Mouse (Mus musculus): ENCODE measurements around the gene Mylk3. TPM values are rescaled to one million over a fixed set of nuclear protein-coding genes. Genes with fewer than 3 reads are reported as not detected.

The Mylk3 gene
- polyA plus RNA-seq, 1 experiment from 2014 or later = 0.60 TPM

DNA sequence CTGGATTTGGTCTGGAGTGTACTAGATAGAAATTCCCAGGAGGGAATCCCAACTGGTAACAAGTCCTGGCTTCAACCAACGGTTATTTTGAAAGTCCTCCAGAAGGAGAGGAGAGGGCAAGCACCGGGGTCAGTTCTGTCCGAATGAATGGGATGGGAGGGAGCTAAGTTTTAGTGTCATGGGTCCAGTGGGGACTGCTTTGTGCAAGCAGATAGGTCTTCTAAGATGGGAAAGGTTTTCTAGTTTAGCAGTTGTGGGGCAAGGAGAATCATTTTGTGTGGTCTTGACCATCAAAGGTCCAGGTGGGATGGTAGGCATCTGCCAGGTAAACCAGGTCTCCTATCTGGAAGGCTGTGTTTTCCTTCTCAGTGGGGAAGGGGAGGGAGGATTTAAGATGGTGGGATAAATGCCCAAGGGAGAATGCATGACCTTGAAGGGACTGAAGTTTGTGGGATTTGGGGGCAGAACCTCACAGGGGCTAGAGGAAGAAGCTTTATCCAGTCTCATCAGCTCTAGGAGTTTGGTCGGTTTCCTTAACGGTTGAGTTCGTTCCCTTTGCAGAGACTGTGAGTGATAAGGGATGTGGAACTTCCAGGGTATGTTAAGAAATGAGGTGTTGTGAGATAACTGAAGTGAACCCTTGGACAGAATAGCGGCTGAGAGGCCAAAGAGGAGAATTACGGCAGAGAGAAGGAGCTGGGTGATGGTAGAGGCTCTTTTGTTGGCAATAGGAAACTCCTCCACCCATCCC lies 9.7 kb upstream of the Mylk3 start:
- DNase-seq (ENCODE audit: low spot score) (no peak), ATAC-seq (no peak)
- Histone ChIP-seq H3K4me1 (ENCODE audit: control insufficient read depth, insufficient read depth, low read length) (no peaks in the 10 kb centered on the region), H3K27me3 (replicated peaks; ENCODE audit: control insufficient read depth, insufficient read depth, low read length) (no peaks in the 10 kb centered on the region), H3K4me3 (ENCODE audit: low read depth, low read length) (no peak overlapping the region), H3K4me2 (ENCODE audit: low read length) (no peak overlapping the region), H3K36me3 (ENCODE audit: control insufficient read depth, insufficient read depth, low read length) (no peaks in the 10 kb centered on the region), H3K9me3 (replicated peaks; ENCODE audit: control insufficient read depth, low read length) (no peaks in the 10 kb centered on the region), H3K9ac (ENCODE audit: low read length) (no peak overlapping the region), H3K27ac (ENCODE audit: low read depth, low read length) (no peak overlapping the region)
- 88% methylated on average over 8 of the region's 8 CpGs for WGBS

DNA sequence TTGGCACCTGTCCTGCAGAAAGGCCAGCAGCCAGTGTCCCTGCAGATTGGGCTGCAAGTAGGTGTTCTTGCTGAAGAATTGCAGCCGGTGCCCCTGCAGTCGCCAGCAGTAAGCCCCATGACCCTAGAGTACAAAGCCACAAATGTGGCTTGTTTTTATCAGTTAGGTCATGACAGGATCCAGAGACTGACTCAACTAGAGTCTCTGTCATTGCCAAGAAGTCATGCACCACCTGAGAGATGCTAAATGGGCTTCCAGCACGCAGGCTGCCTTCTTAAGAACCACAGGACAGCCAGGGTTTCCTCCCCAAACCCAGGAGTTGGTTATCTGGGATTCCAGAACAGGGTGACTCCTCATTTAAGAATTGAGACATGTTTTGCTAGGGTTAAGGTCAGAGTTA lies 8.9 kb upstream of the Mylk3 start:
- H3K4me3 ChIP-seq (ENCODE audit: low read depth, low read length) = no peak overlapping the region
- no peaks in the 10 kb centered on the region for H3K27me3 ChIP-seq (replicated peaks; ENCODE audit: control insufficient read depth, insufficient read depth, low read length)
- no peak overlapping the region for H3K9ac ChIP-seq (ENCODE audit: low read length)
- ATAC-seq = no peak
- H3K4me1 ChIP-seq (ENCODE audit: control insufficient read depth, insufficient read depth, low read length) = no peaks in the 10 kb centered on the region
- DNase-seq (ENCODE audit: low spot score) = no peak
- H3K27ac ChIP-seq (ENCODE audit: low read depth, low read length) = no peak overlapping the region
- 80% methylated on average over 3 of the region's 3 CpGs for WGBS
- H3K4me2 ChIP-seq (ENCODE audit: low read length) = no peak overlapping the region
- H3K9me3 ChIP-seq (replicated peaks; ENCODE audit: control insufficient read depth, low read length) = no peaks in the 10 kb centered on the region
- no peaks in the 10 kb centered on the region for H3K36me3 ChIP-seq (ENCODE audit: control insufficient read depth, insufficient read depth, low read length)

DNA sequence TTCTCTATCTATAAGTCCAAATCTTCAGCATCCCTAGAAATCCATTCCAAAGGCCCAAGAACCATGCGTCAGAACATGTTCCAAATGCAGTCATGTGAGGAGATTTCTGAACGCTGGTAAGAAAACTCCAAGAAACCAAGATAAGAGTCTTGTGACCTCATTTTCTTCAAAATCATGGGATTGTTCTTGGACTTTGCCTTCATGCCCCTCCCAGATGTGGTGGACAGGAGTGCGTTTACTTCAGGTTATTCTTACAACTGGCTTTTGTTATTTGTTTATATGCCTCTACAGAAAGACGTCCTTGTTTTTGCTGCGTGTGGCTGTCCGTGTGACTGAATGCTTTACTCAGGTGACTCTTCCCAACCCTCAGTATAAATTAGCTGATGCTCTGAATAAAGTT lies 7.1 kb upstream of the Mylk3 start:
- H3K4me2 ChIP-seq (ENCODE audit: low read length) = no peak overlapping the region
- H3K36me3 ChIP-seq (ENCODE audit: control insufficient read depth, insufficient read depth, low read length) = no peaks in the 10 kb centered on the region
- H3K9me3 ChIP-seq (replicated peaks; ENCODE audit: control insufficient read depth, low read length) = no peaks in the 10 kb centered on the region
- no peak overlapping the region for H3K4me3 ChIP-seq (ENCODE audit: low read depth, low read length)
- WGBS = 92% methylated on average over 6 of the region's 6 CpGs
- no peak overlapping the region for H3K27ac ChIP-seq (ENCODE audit: low read depth, low read length)
- H3K4me1 ChIP-seq (ENCODE audit: control insufficient read depth, insufficient read depth, low read length) = no peaks in the 10 kb centered on the region
- no peak for DNase-seq (ENCODE audit: low spot score)
- no peaks in the 10 kb centered on the region for H3K27me3 ChIP-seq (replicated peaks; ENCODE audit: control insufficient read depth, insufficient read depth, low read length)
- H3K9ac ChIP-seq (ENCODE audit: low read length) = no peak overlapping the region
- ATAC-seq = no peak

- H3K4me2 ChIP-seq (ENCODE audit: low read length) = no peak overlapping the region
- ATAC-seq (no peak), DNase-seq (ENCODE audit: low spot score) (no peak)
- H3K27me3 ChIP-seq (replicated peaks; ENCODE audit: control insufficient read depth, insufficient read depth, low read length) = no peaks in the 10 kb centered on the region
- H3K9me3 ChIP-seq (replicated peaks; ENCODE audit: control insufficient read depth, low read length) = no peaks in the 10 kb centered on the region
- H3K4me3 ChIP-seq (ENCODE audit: low read depth, low read length) = no peak overlapping the region
- 90% methylated on average over 1 of the region's 1 CpGs for WGBS
- no peak overlapping the region for H3K9ac ChIP-seq (ENCODE audit: low read length)
- no peaks in the 10 kb centered on the region for H3K36me3 ChIP-seq (ENCODE audit: control insufficient read depth, insufficient read depth, low read length)
- no peaks in the 10 kb centered on the region for H3K4me1 ChIP-seq (ENCODE audit: control insufficient read depth, insufficient read depth, low read length)
- H3K27ac ChIP-seq (ENCODE audit: low read depth, low read length) = no peak overlapping the region
These were observed 5.3 kb upstream of the Mylk3 start for GRCm38 (mm10) chr8:85391438-85391837.

DNA sequence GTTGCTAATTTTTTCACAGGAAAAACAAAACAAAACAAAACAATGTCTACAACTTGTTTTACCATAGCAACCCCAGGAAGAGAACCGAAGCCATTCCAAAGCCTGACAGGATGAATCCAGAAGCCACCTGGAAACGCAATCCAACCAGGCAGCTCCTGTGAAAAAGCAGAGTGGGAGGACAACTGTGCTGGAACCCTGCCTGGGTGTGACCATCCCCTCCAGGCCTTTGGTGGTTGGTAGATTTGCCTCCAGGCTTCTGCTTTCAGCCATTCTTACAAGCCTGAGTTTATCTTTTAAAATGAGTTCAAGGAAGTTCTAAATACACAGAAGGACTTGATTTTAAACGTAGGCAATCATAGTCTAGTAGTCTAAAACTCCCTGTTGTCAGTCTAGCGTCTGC lies 4.2 kb downstream of the Mylk3 start:
- no peaks in the 10 kb centered on the region for H3K27me3 ChIP-seq (replicated peaks; ENCODE audit: control insufficient read depth, insufficient read depth, low read length)
- no peaks in the 10 kb centered on the region for H3K9me3 ChIP-seq (replicated peaks; ENCODE audit: control insufficient read depth, low read length)
- no peak overlapping the region for H3K4me3 ChIP-seq (ENCODE audit: low read depth, low read length)
- no peak overlapping the region for H3K27ac ChIP-seq (ENCODE audit: low read depth, low read length)
- H3K36me3 ChIP-seq (ENCODE audit: control insufficient read depth, insufficient read depth, low read length) = no peaks in the 10 kb centered on the region
- ATAC-seq (no peak), DNase-seq (ENCODE audit: low spot score) (no peak)
- no peak overlapping the region for H3K9ac ChIP-seq (ENCODE audit: low read length)
- H3K4me1 ChIP-seq (ENCODE audit: control insufficient read depth, insufficient read depth, low read length) = no peaks in the 10 kb centered on the region
- no peak overlapping the region for H3K4me2 ChIP-seq (ENCODE audit: low read length)
- 88% methylated on average over 4 of the region's 4 CpGs for WGBS

DNA sequence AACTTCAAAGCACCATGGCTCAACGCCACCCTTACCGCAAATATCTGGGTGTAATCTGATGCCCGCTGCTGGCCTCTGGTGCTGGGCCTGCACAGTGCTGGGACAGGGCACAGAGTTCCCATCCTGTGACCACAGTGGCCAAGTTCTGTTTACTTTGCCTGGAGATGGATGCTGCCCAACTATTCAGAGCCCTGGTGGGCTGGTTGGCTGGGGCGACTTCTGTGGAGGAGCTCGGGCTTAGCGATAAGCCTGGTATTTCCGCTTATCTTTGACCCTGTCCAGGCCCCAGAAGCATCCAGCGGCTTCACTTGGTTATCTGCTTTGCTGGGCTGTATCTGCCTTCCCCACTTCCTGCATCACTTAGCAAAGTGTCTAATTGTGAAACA lies 5.3 kb downstream of the Mylk3 start:
- Histone ChIP-seq H3K4me3 (ENCODE audit: low read depth, low read length) (no peak overlapping the region), H3K4me1 (ENCODE audit: control insufficient read depth, insufficient read depth, low read length) (no peaks in the 10 kb centered on the region), H3K36me3 (ENCODE audit: control insufficient read depth, insufficient read depth, low read length) (no peaks in the 10 kb centered on the region), H3K9ac (ENCODE audit: low read length) (no peak overlapping the region), H3K27me3 (replicated peaks; ENCODE audit: control insufficient read depth, insufficient read depth, low read length) (no peaks in the 10 kb centered on the region), H3K9me3 (replicated peaks; ENCODE audit: control insufficient read depth, low read length) (no peaks in the 10 kb centered on the region), H3K4me2 (ENCODE audit: low read length) (no peak overlapping the region), H3K27ac (ENCODE audit: low read depth, low read length) (no peak overlapping the region)
- no peak for ATAC-seq
- WGBS = 84% methylated on average over 8 of the region's 8 CpGs
- no peak for DNase-seq (ENCODE audit: low spot score)

GRCm38 (mm10) chr8:85380123-85380823 lies 5.9 kb downstream of the Mylk3 start:
- no peak overlapping the region for H3K4me3 ChIP-seq (ENCODE audit: low read depth, low read length)
- H3K27me3 ChIP-seq (replicated peaks; ENCODE audit: control insufficient read depth, insufficient read depth, low read length) = no peaks in the 10 kb centered on the region
- no peak overlapping the region for H3K27ac ChIP-seq (ENCODE audit: low read depth, low read length)
- no peak for ATAC-seq
- no peaks in the 10 kb centered on the region for H3K36me3 ChIP-seq (ENCODE audit: control insufficient read depth, insufficient read depth, low read length)
- no peak overlapping the region for H3K4me2 ChIP-seq (ENCODE audit: low read length)
- H3K4me1 ChIP-seq (ENCODE audit: control insufficient read depth, insufficient read depth, low read length) = no peaks in the 10 kb centered on the region
- DNase-seq (ENCODE audit: low spot score) = no peak
- H3K9me3 ChIP-seq (replicated peaks; ENCODE audit: control insufficient read depth, low read length) = no peaks in the 10 kb centered on the region
- H3K9ac ChIP-seq (ENCODE audit: low read length) = no peak overlapping the region
- WGBS = 88% methylated on average over 10 of the region's 10 CpGs

DNA sequence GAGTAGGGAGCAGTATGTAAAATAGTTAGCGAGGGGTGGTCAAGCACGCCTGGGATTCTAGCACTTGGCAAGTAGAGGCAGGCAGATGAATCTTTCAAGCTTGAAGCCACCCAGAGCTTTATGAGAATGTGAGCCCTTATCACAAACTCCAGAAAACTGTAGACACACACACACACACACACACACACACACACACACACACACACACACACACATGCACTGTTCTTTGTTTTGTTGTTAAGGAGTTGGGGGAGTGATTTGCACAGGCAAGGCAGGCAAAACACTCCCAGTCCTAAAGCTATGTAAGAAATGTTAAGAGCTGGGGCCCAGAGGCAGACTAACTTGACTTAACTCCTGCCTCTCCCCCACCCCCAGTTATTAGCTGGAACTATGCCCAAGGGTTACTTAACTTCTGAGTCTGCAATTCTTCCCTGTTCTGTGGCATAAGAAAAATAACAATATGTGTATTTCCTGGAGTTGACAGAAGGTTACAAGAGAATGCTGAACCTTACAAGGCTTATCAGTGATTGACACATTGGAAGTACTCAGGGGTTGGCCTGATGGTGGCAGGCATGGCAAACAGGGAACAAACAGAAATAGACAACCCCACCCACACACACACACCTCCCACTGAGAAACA lies 6.9 kb downstream of the Mylk3 start:
- Histone ChIP-seq H3K36me3 (ENCODE audit: control insufficient read depth, insufficient read depth, low read length) (no peaks in the 10 kb centered on the region), H3K27ac (ENCODE audit: low read depth, low read length) (no peak overlapping the region), H3K4me1 (ENCODE audit: control insufficient read depth, insufficient read depth, low read length) (no peaks in the 10 kb centered on the region), H3K9me3 (replicated peaks; ENCODE audit: control insufficient read depth, low read length) (no peaks in the 10 kb centered on the region), H3K9ac (ENCODE audit: low read length) (no peak overlapping the region), H3K27me3 (replicated peaks; ENCODE audit: control insufficient read depth, insufficient read depth, low read length) (no peaks in the 10 kb centered on the region), H3K4me3 (ENCODE audit: low read depth, low read length) (no peak overlapping the region), H3K4me2 (ENCODE audit: low read length) (no peak overlapping the region)
- WGBS = 42% methylated on average over 2 of the region's 2 CpGs
- DNase-seq (ENCODE audit: low spot score) (no peak), ATAC-seq (no peak)

GRCm38 (mm10) chr8:85376516-85376915 lies 9.6 kb downstream of the Mylk3 start:
- H3K4me2 ChIP-seq (ENCODE audit: low read length) = no peak overlapping the region
- H3K36me3 ChIP-seq (ENCODE audit: control insufficient read depth, insufficient read depth, low read length) = no peaks in the 10 kb centered on the region
- H3K9me3 ChIP-seq (replicated peaks; ENCODE audit: control insufficient read depth, low read length) = no peaks in the 10 kb centered on the region
- ATAC-seq (no peak), DNase-seq (ENCODE audit: low spot score) (no peak)
- no peak overlapping the region for H3K4me3 ChIP-seq (ENCODE audit: low read depth, low read length)
- 50% methylated on average over 3 of the region's 3 CpGs for WGBS
- no peaks in the 10 kb centered on the region for H3K27me3 ChIP-seq (replicated peaks; ENCODE audit: control insufficient read depth, insufficient read depth, low read length)
- H3K27ac ChIP-seq (ENCODE audit: low read depth, low read length) = no peak overlapping the region
- H3K4me1 ChIP-seq (ENCODE audit: control insufficient read depth, insufficient read depth, low read length) = no peaks in the 10 kb centered on the region
- H3K9ac ChIP-seq (ENCODE audit: low read length) = no peak overlapping the region
